In the genomic region with DNA sequence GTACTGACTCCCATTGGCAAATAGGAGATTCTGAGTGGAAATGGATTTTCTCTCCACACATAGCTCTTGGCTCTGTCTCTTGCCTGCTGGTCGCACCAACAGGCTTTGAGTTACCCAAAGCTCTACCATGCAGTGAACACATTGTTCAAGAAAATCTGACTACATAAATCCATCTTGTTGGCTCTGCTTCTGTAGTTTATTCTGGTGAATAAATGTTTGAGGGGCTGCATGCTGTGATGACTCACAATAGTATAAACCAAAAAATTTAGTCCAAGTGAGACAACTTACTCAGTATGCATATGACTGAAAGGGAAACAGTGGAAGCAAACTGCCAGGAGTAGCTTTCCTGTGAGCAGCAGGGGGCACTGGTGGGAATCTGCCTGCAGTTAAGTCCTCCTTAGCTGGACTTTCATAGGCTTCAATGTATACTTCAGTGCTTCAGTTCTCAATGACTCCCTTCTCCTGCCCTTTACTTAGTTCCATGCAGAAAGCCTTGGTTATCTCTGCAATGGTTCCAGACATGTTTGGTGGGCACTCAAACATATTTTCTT, we compare ENCODE assay signal across 16 mouse cellular contexts.
DNase-seq lines count a peak whose midpoint lies in the region; ATAC-seq and TF ChIP-seq lines count a peak whose summit lies in the region.
"Had no signal": no experiment of that assay in that cellular context is flagged by ENCODE, and none has a peak within 500 bp of the region (broad histone marks: within the 10 kb centered on the region; RNA-seq: fewer than 3 reads in every experiment).

No protein-coding gene starts in this region.

- no peak overlapping the region for H3K27ac ChIP-seq in neural tube, embryonic 11.5 days (ENCODE audit: low read depth, low read length)
- H3K27ac ChIP-seq in cerebellum, adult 2 months (ENCODE audit: insufficient read depth, low read length), result no peak overlapping the region
- H3K27ac ChIP-seq in stomach, postnatal 0 days (replicated peaks), result no peak overlapping the region
- H3K27ac ChIP-seq: intestine, embryonic 15.5 days; limb, embryonic 13.5 days; midbrain, embryonic 12.5 days had no signal

- no peaks in the 10 kb centered on the region for H3K9me3 ChIP-seq in neural tube, embryonic 11.5 days (ENCODE audit: control insufficient read depth, low read length)
- H3K9me3 ChIP-seq in stomach, postnatal 0 days (ENCODE audit: control insufficient read depth, low read length), result no peaks in the 10 kb centered on the region
- H3K9me3 ChIP-seq: intestine, embryonic 15.5 days; limb, embryonic 13.5 days; midbrain, embryonic 12.5 days had no signal

- 89% methylated on average over 1 of the region's 1 CpGs for WGBS in neural tube, embryonic 11.5 days
- WGBS in cerebellum, adult 2 months, result 10% methylated on average over 1 of the region's 1 CpGs
- WGBS in stomach, postnatal 0 days, result 60% methylated on average over 1 of the region's 1 CpGs

- no peak for DNase-seq in frontal cortex, postnatal 36 days (ENCODE audit: low spot score in 2 of 2)
- peak; percentile 11 for DNase-seq in neural tube, embryonic 11.5 days (ENCODE audit: low spot score)
- DNase-seq in neural tube, embryonic 10.5 days (ENCODE audit: extremely low spot score, low spot score), result no peak
- peak; percentile 49 to 64 for DNase-seq in cerebellum, adult 2 months
- no peak for DNase-seq in stomach, postnatal 0 days (ENCODE audit: low spot score)
- no peak for DNase-seq in urinary bladder, postnatal 25 days (ENCODE audit: low spot score)
- no peak for DNase-seq in heart, adult 8-10 months (ENCODE audit: low spot score)
- DNase-seq: adrenal gland, postnatal 10 days; heart, adult 18-20 months; heart, postnatal 4 days had no signal

- H3K4me1 ChIP-seq in neural tube, embryonic 11.5 days (ENCODE audit: control insufficient read depth, insufficient read depth, low read length), result no peaks in the 10 kb centered on the region
- no peaks in the 10 kb centered on the region for H3K4me1 ChIP-seq in cerebellum, adult 2 months (ENCODE audit: control insufficient read depth, insufficient read depth, low read length)
- no peaks in the 10 kb centered on the region for H3K4me1 ChIP-seq in stomach, postnatal 0 days (replicated peaks; ENCODE audit: control insufficient read depth, insufficient read depth)
- H3K4me1 ChIP-seq: intestine, embryonic 15.5 days; limb, embryonic 13.5 days; midbrain, embryonic 12.5 days had no signal

- TF ChIP-seq CTCF in cerebellum, adult 2 months (IDR thresholded peaks at IDR 0.05; ENCODE audit: borderline replicate concordance, insufficient read depth, low read depth, low read length), result no peak
- peak; percentile 37 for TF ChIP-seq CTCF in stomach, postnatal 0 days (IDR thresholded peaks at IDR 0.05; ENCODE audit: low read depth)

- no peak for TF ChIP-seq EP300 in stomach, postnatal 0 days (optimal IDR thresholded peaks at IDR 0.05)

- H3K4me2 ChIP-seq in neural tube, embryonic 11.5 days (ENCODE audit: low read depth), result no peak overlapping the region
- no peak overlapping the region for H3K4me2 ChIP-seq in stomach, postnatal 0 days (replicated peaks; ENCODE audit: low read depth)
- H3K4me2 ChIP-seq: intestine, embryonic 15.5 days; limb, embryonic 13.5 days; midbrain, embryonic 12.5 days had no signal

- no peak overlapping the region for H3K4me3 ChIP-seq in neural tube, embryonic 11.5 days (ENCODE audit: low read depth, low read length)
- no peak overlapping the region for H3K4me3 ChIP-seq in cerebellum, adult 2 months (replicated peaks; ENCODE audit: insufficient read depth, low read depth, low read length)
- H3K4me3 ChIP-seq in stomach, postnatal 0 days (ENCODE audit: low read depth, low read length), result no peak overlapping the region
- H3K4me3 ChIP-seq: erythroblast, embryonic 14.5 days; intestine, embryonic 15.5 days; limb, embryonic 13.5 days; midbrain, embryonic 12.5 days had no signal

- TF ChIP-seq POLR2A in cerebellum, adult 2 months (IDR thresholded peaks at IDR 0.05; ENCODE audit: borderline replicate concordance, insufficient read depth, low read length), result no peak

- peak; percentile 64; the same call in 1 of the 2 replicates for ATAC-seq in frontal cortex, adult (ENCODE audit: low TSS enrichment)
- no peak for ATAC-seq in neural tube, embryonic 11.5 days (ENCODE audit: insufficient read depth, low FRiP score, low TSS enrichment)
- no peak for ATAC-seq in stomach, postnatal 0 days (ENCODE audit: low FRiP score, low TSS enrichment)
- ATAC-seq: intestine, embryonic 15.5 days; Patski had no signal

- no peaks in the 10 kb centered on the region for H3K27me3 ChIP-seq in neural tube, embryonic 11.5 days (ENCODE audit: control insufficient read depth, insufficient read depth, low read length)
- H3K27me3 ChIP-seq in cerebellum, adult 2 months (ENCODE audit: control insufficient read depth, insufficient read depth, low read length), result no peaks in the 10 kb centered on the region
- H3K27me3 ChIP-seq in stomach, postnatal 0 days (ENCODE audit: control insufficient read depth, insufficient read depth, low read length), result no peaks in the 10 kb centered on the region
- H3K27me3 ChIP-seq: intestine, embryonic 15.5 days; limb, embryonic 13.5 days; midbrain, embryonic 12.5 days; Patski had no signal

- H3K36me3 ChIP-seq in neural tube, embryonic 11.5 days (ENCODE audit: control insufficient read depth, insufficient read depth, low read length), result no peaks in the 10 kb centered on the region
- no peaks in the 10 kb centered on the region for H3K36me3 ChIP-seq in stomach, postnatal 0 days (ENCODE audit: control insufficient read depth, insufficient read depth, low read length)
- H3K36me3 ChIP-seq: intestine, embryonic 15.5 days; limb, embryonic 13.5 days; midbrain, embryonic 12.5 days had no signal

- no peak overlapping the region for H3K9ac ChIP-seq in neural tube, embryonic 11.5 days (ENCODE audit: low read length)
- no peak overlapping the region for H3K9ac ChIP-seq in stomach, postnatal 0 days (ENCODE audit: low read length)
- H3K9ac ChIP-seq: intestine, embryonic 15.5 days; limb, embryonic 13.5 days; midbrain, embryonic 12.5 days had no signal

Comparison
In these comparisons a context has a peak if more than half of its experiments do, and no peak if none do; other contexts are left out.
1. DNase-seq: peak in neural tube, embryonic 11.5 days (single experiment) and cerebellum, adult 2 months (2 of 2); none in frontal cortex, postnatal 36 days (0 of 2), neural tube, embryonic 10.5 days (single experiment), stomach, postnatal 0 days (single experiment), urinary bladder, postnatal 25 days (single experiment) and heart, adult 8-10 months (single experiment).